Mouse (Mus musculus) E14TG2a.4 (cell line): ENCODE results near the gene Prkce.

Experiments
- CTCF ChIP-seq: conservative IDR thresholded peaks from 2 replicates; pipeline ENCODE4 v1.5.1; 2014; ENCODE audit warnings: low read length
- NANOG ChIP-seq: IDR thresholded peaks from 2 replicates; pipeline ENCODE4 v1.6.1; 2014; ENCODE audit warnings: borderline replicate concordance, low read length, mixed read lengths
- POU5F1 ChIP-seq: IDR thresholded peaks from 2 replicates; pipeline ENCODE4 v1.6.1; 2014; ENCODE audit warnings: low read length, borderline replicate concordance

- TF ChIP-seq CTCF, result no peak
- TF ChIP-seq NANOG, result no peak
- no peak for TF ChIP-seq POU5F1
These were observed 405.0 kb downstream of the Prkce start for GRCm38 (mm10) chr17:86572576-86572975.
